Mouse (Mus musculus) intestine, embryonic 14.5 days (tissue): ENCODE measurements around the gene Gba2. TPM values are rescaled to one million over a fixed set of nuclear protein-coding genes. Genes with fewer than 3 reads are reported as not detected.
"Not testable (repeated sequence)": the region's sequence is repeated elsewhere in the genome, so short reads cannot be mapped to it uniquely, and the experiment has no call there.

Source experiments
- ATAC-seq: fragments of 200-750 bp; cut with Nextera tagmentation; replicated peaks from 2 replicates; pipeline ENCODE4 v1.8.0; 2017; ENCODE audit warnings: low read depth, moderate number of reproducible peaks, moderate TSS enrichment, moderate library complexity; ENCODE audit not compliant: low FRiP score, low TSS enrichment
- DNase-seq: peaks from one replicate; pipeline ENCODE4 v3.0.0-alpha.2; 2018; ENCODE audit warnings: low spot score
- H3K27ac ChIP-seq: fragments of 300-500 bp; sonication (generic); 2 replicates; pipeline ENCODE4 v1.5.1; 2014; ENCODE audit warnings: low read depth, mild to moderate bottlenecking, control low read depth
- H3K27me3 ChIP-seq: fragments of 300-500 bp; sonication (generic); replicated peaks from 2 replicates; pipeline ENCODE4 v1.6.1; 2014; ENCODE audit warnings: low read length, control low read depth; ENCODE audit not compliant: control insufficient read depth, insufficient read depth
- H3K36me3 ChIP-seq: fragments of 300-500 bp; sonication (generic); 2 replicates; pipeline ENCODE4 v1.6.1; 2014; ENCODE audit warnings: low read length, control low read depth; ENCODE audit not compliant: control insufficient read depth, insufficient read depth
- H3K4me1 ChIP-seq: fragments of 300-500 bp; sonication (generic); replicated peaks from 2 replicates; pipeline ENCODE4 v1.6.1; 2014; ENCODE audit warnings: low read length, control low read depth, mixed read lengths; ENCODE audit not compliant: control insufficient read depth, insufficient read depth
- H3K4me2 ChIP-seq: fragments of 300-500 bp; sonication (generic); 2 replicates; pipeline ENCODE4 v1.6.1; 2014; ENCODE audit warnings: low read length
- H3K4me3 ChIP-seq: fragments of 300-500 bp; sonication (generic); 2 replicates; pipeline ENCODE4 v1.5.1; 2014; ENCODE audit warnings: low read depth, low read length, control low read depth, mixed read lengths
- H3K9ac ChIP-seq: fragments of 300-500 bp; sonication (generic); 2 replicates; pipeline ENCODE4 v1.6.1; 2014; ENCODE audit warnings: mild to moderate bottlenecking, low read length
- H3K9me3 ChIP-seq: fragments of 300-500 bp; sonication (generic); 2 replicates; pipeline ENCODE4 v1.6.1; 2016; ENCODE audit warnings: low read length, control low read depth; ENCODE audit not compliant: control insufficient read depth
- WGBS: fragments of 180-500 bp; shearing (Covaris S2); extraction: QIAGEN DNeasy Blood & Tissue Kit; methylation state at CpG from one replicate; pipeline ENCODE4 v1.1.7; 2014; 5-methylcytosine and 5-hydroxymethylcytosine counted together
- polyA plus RNA-seq: library from polyadenylated mRNA; unstranded; fragments of >200 nt; fragmentation: Nextera tagmentation; extraction: Ambion mirVana; gene quantifications from 2 replicates; pipeline ENCODE4 v1.2.1, GENCODE M21; 2014

Gba2 gene
- polyA plus RNA-seq, 1 experiment from 2014 or later, result 13.2 TPM

- no peaks in the 10 kb centered on the region for H3K4me1 ChIP-seq
- no peaks in the 10 kb centered on the region for H3K36me3 ChIP-seq
- 76% methylated on average over 7 of the region's 7 CpGs for WGBS
Measured at GRCm38 (mm10) chr4:43598650-43599380, 20.1 kb upstream of the Gba2 start.

DNA sequence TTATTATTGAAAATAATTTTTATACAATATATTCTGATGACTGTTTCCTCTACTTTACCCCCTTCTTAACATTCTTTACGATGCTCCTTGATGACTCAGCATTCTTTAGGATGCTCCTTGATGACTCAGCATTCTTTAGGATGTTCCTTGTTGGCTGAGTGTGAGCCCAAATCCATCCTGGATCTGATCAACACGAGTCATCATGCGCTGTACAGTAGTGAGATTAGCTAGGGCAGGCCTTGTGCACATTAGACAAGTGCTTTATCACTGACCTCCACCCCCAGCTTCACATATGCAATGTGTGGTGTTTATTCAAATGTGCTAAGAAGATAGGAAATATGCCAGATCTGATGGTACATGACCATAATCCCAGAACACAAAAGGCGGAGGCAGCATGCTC is 19.5 kb upstream of the Gba2 start:
- no peak overlapping the region for H3K4me3 ChIP-seq
- H3K9me3 ChIP-seq, result no peaks in the 10 kb centered on the region
- peaks cover 4% of the 10 kb centered on the region; the same call in 1 of the 2 replicates for H3K4me1 ChIP-seq
- H3K9ac ChIP-seq, result no peak overlapping the region
- H3K36me3 ChIP-seq, result no peaks in the 10 kb centered on the region
- no peak for ATAC-seq
- no peaks in the 10 kb centered on the region for H3K27me3 ChIP-seq
- DNase-seq, result peak; percentile 38
- H3K4me2 ChIP-seq, result no peak overlapping the region
- WGBS, result 82% methylated on average over 4 of the region's 4 CpGs
- no peak overlapping the region for H3K27ac ChIP-seq

More at GRCm38 (mm10) chr4:43598650-43599380, 20.1 kb upstream of the Gba2 start:
- ATAC-seq (no peak), DNase-seq (no peak)
- Histone ChIP-seq H3K27me3 (no peaks in the 10 kb centered on the region), H3K4me3 (no peak overlapping the region), H3K9me3 (no peaks in the 10 kb centered on the region), H3K9ac (no peak overlapping the region), H3K27ac (no peak overlapping the region), H3K4me2 (no peak overlapping the region)

GRCm38 (mm10) chr4:43596597-43596996 is 17.9 kb upstream of the Gba2 start:
- not testable (repeated sequence) for H3K9me3 ChIP-seq

GRCm38 (mm10) chr4:43593453-43593852 is 14.8 kb upstream of the Gba2 start:
- no peak overlapping the region for H3K27ac ChIP-seq
- H3K4me1 ChIP-seq, result peaks cover 4% of the 10 kb centered on the region; the same call in 1 of the 2 replicates
- H3K9me3 ChIP-seq, result no peaks in the 10 kb centered on the region
- no peaks in the 10 kb centered on the region for H3K27me3 ChIP-seq
- ATAC-seq (0 out of 2 replicates have a peak, but pooled peaks have one; percentile 36), DNase-seq (peak; percentile 52)
- no peak overlapping the region for H3K4me3 ChIP-seq
- no peaks in the 10 kb centered on the region for H3K36me3 ChIP-seq
- H3K9ac ChIP-seq, result no peak overlapping the region
- WGBS, result 40% methylated on average over 3 of the region's 3 CpGs
- no peak overlapping the region for H3K4me2 ChIP-seq

More at GRCm38 (mm10) chr4:43596597-43596996, 17.9 kb upstream of the Gba2 start:
- DNase-seq, H3K9ac ChIP-seq, H3K36me3 ChIP-seq, H3K27ac ChIP-seq, ATAC-seq, H3K27me3 ChIP-seq, H3K4me3 ChIP-seq, H3K4me2 ChIP-seq, H3K4me1 ChIP-seq: not testable (repeated sequence)
- 82% methylated on average over 2 of the region's 2 CpGs for WGBS

DNA sequence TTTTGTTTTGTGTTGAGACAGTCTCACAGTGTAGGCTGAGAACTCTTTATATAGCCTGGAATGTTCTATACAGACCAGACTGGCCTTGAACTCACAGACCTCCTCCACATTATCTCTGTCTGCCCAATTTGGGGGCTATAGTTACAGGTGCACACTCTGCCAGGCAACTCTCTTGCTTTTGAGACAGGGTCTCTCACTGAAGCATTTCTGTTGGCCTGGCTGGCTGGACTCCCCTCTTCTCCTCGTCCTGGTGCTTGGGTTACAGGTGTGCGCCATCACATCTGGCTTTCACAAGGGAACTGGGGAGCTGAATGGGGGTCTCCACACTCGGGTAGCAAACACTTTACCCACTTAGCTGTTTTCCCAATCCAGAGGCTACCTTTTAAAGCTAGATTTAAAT is 13.3 kb upstream of the Gba2 start:
- no peaks in the 10 kb centered on the region for H3K36me3 ChIP-seq
- no peaks in the 10 kb centered on the region for H3K27me3 ChIP-seq
- no peak overlapping the region for H3K9ac ChIP-seq
- H3K4me1 ChIP-seq, result peaks cover 4% of the 10 kb centered on the region; the same call in 1 of the 2 replicates
- H3K4me3 ChIP-seq, result no peak overlapping the region
- H3K9me3 ChIP-seq, result no peaks in the 10 kb centered on the region
- H3K4me2 ChIP-seq, result no peak overlapping the region
- 76% methylated on average over 3 of the region's 3 CpGs for WGBS
- no peak overlapping the region for H3K27ac ChIP-seq
- DNase-seq (peak; percentile 35), ATAC-seq (no peak)

- 38% methylated on average over 5 of the region's 5 CpGs for WGBS
- Histone ChIP-seq H3K36me3 (no peaks in the 10 kb centered on the region), H3K4me1 (peaks cover 4% of the 10 kb centered on the region; the same call in 1 of the 2 replicates), H3K9ac (no peak overlapping the region), H3K27me3 (no peaks in the 10 kb centered on the region), H3K4me3 (no peak overlapping the region), H3K9me3 (no peaks in the 10 kb centered on the region), H3K27ac (no peak overlapping the region), H3K4me2 (no peak overlapping the region)
- DNase-seq, result peak; percentile 29
- no peak for ATAC-seq
Measured at GRCm38 (mm10) chr4:43591543-43591942, 12.9 kb upstream of the Gba2 start.

DNA sequence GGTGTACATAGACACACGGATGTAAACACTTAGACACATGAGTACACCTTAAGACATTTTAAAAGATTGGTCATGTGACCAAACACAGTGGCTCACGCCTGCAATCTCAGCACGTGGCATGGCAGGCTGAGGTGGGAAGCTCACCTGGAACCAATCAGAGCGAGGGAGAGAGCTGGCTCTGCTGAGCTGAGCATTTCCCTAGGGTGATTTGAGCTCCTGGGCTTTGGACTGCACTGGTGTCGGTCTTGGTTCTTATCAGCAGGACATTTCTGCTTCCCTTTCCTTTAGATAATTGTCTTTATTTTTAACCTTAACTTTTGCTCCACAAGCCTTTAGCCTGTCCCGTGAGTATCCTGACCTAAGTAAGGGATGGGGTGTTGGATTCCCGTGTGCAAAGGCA is 9.0 kb upstream of the Gba2 start:
- no peak overlapping the region for H3K4me2 ChIP-seq
- H3K4me3 ChIP-seq, result no peak overlapping the region
- no peak overlapping the region for H3K27ac ChIP-seq
- DNase-seq (no peak), ATAC-seq (no peak)
- H3K36me3 ChIP-seq, result peaks cover 15% of the 10 kb centered on the region
- H3K4me1 ChIP-seq, result no peaks in the 10 kb centered on the region; the same call in 1 of the 2 replicates
- H3K9ac ChIP-seq, result no peak overlapping the region
- 55% methylated on average over 7 of the region's 7 CpGs for WGBS
- H3K9me3 ChIP-seq, result no peaks in the 10 kb centered on the region
- H3K27me3 ChIP-seq, result no peaks in the 10 kb centered on the region

- Histone ChIP-seq H3K4me3 (no peak overlapping the region), H3K9ac (no peak overlapping the region), H3K4me2 (no peak overlapping the region), H3K27ac (no peak overlapping the region), H3K9me3 (no peaks in the 10 kb centered on the region), H3K4me1 (no peaks in the 10 kb centered on the region; the same call in 1 of the 2 replicates), H3K27me3 (no peaks in the 10 kb centered on the region), H3K36me3 (peaks cover 28% of the 10 kb centered on the region)
- peak; percentile 51 for DNase-seq
- ATAC-seq, result no peak
- 69% methylated on average over 8 of the region's 8 CpGs for WGBS
Measured at GRCm38 (mm10) chr4:43586411-43586810, 7.7 kb upstream of the Gba2 start.

GRCm38 (mm10) chr4:43585682-43586081 is 7.0 kb upstream of the Gba2 start:
- Histone ChIP-seq H3K27ac (no peak overlapping the region), H3K4me3 (no peak overlapping the region), H3K9me3 (no peaks in the 10 kb centered on the region), H3K36me3 (peaks cover 35% of the 10 kb centered on the region), H3K9ac (no peak overlapping the region), H3K4me2 (no peak overlapping the region), H3K4me1 (no peaks in the 10 kb centered on the region; the same call in 1 of the 2 replicates), H3K27me3 (no peaks in the 10 kb centered on the region)
- ATAC-seq, result no peak
- DNase-seq, result peak; percentile 47
- 68% methylated on average over 10 of the region's 10 CpGs for WGBS
